Mouse (Mus musculus): ENCODE results near the gene Astn1. TPM values are rescaled to one million over a fixed set of nuclear protein-coding genes. Genes with fewer than 3 reads are reported as not detected.

Gene Astn1
- 0.28 and 0.81 TPM in 2 replicates for polyA plus RNA-seq (2012; rRNA removed)

DNA sequence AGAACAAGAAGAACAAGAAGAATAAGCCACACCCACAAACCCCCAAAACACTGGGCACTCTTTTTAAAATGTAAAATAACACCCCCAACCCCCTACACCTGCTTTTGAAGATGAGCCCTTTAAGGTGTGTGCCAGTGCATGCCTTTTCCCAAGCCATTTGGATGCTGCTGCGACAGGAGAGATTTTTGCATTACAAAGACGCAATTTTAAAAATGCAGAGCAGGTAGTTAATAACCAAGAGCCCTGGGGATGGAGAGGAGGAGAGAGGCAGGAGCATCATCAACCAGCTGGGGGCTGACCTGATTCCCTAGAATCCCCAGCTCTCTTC, at the start of gene Astn1:
Astn1 (plus strand) TSS at position 310 of the 328 bp plus-strand sequence.
- TF ChIP-seq POLR2A (IDR thresholded peaks at IDR 0.05; ENCODE audit: control insufficient read depth, low read depth, low read length), result no peak
- no peak for TF ChIP-seq CTCF (IDR thresholded peaks at IDR 0.05; ENCODE audit: control insufficient read depth, insufficient read depth, insufficient replicate concordance, low read depth, low read length)
- Histone ChIP-seq H3K27me3 (ENCODE audit: control insufficient read depth, insufficient read depth, low read length) (no peaks in the 10 kb centered on the region), H3K36me3 (ENCODE audit: control insufficient read depth, insufficient read depth, low read length) (no peaks in the 10 kb centered on the region), H3K4me1 (ENCODE audit: control insufficient read depth, insufficient read depth, low read length) (peaks cover 3% of the 10 kb centered on the region), H3K4me3 (ENCODE audit: control insufficient read depth, low read depth, low read length) (peak within 1 kb of the TSS; percentile 8), H3K27ac (ENCODE audit: control insufficient read depth, insufficient read depth, low read depth, low read length) (no peak within 1 kb of the TSS)

DNA sequence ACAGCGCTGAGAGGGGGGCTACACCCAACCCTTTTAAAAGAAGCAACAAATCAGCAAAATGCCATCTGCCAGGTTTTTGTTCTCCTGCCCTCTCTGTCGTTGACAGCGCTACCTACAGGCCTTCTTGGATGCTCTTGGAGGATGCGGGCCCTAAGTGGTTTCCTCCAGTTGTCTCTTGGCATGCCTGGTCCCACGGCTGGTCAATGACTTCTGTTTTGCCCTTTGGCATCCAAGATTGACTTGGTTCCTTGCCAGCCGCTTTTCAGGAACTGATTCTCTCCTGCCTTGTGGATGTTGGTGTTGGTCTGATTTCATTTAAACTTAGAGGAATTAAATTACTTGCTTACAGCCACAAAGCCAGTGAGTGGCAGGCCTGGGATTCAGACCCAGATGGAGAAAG, 38.7 kb upstream of the Astn1 start:
- Histone ChIP-seq H3K36me3 (ENCODE audit: control insufficient read depth, insufficient read depth, low read length) (no peaks in the 10 kb centered on the region), H3K27me3 (ENCODE audit: control insufficient read depth, insufficient read depth, low read length) (no peaks in the 10 kb centered on the region), H3K4me1 (ENCODE audit: control insufficient read depth, insufficient read depth, low read length) (no peaks in the 10 kb centered on the region), H3K4me3 (ENCODE audit: control insufficient read depth, low read depth, low read length) (no peak overlapping the region), H3K27ac (ENCODE audit: control insufficient read depth, insufficient read depth, low read depth, low read length) (no peak overlapping the region)
- TF ChIP-seq POLR2A (IDR thresholded peaks at IDR 0.05; ENCODE audit: control insufficient read depth, low read depth, low read length) (no peak), CTCF (IDR thresholded peaks at IDR 0.05; ENCODE audit: control insufficient read depth, insufficient read depth, insufficient replicate concordance, low read depth, low read length) (no peak)

DNA sequence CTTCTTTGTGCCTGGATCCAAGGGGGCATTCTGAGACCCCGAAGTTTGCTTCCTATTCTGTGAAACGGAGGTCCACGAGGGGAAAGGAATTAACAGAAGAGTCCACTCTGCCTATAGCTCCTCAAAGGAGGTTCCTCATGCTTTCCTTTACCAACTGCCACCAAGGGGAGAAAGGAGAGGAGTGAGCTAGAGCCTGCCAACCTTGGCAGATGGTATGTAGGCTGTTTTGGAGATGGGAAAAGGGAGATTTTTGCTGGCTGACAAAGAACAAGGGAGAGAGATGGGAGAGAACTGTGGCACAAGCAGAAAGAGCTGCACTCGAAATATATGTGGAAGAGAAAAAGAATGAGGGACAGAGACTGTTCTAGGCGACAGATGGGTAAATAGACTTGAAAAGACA, 33.9 kb upstream of the Astn1 start:
- TF ChIP-seq POLR2A (IDR thresholded peaks at IDR 0.05; ENCODE audit: control insufficient read depth, low read depth, low read length) (no peak), CTCF (IDR thresholded peaks at IDR 0.05; ENCODE audit: control insufficient read depth, insufficient read depth, insufficient replicate concordance, low read depth, low read length) (no peak)

DNA sequence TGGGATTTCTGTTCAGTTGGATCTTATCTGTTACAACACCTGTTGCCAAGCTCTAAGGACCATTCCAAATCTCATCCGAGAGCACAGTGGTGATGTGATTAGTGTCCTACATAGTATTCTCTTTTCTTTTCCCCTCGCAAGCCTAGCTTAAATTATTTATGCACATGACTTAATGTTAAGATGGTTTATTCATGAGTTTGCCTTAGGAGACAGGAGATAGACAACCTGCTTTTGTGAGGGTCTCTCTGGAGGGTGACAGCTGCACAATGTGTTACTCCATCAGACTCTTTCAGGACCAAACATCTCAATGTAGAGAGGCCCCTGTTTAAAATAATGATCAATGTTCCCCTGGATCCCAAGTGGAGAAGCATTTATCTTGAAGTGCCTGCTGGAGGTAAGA, 33.2 kb upstream of the Astn1 start:
- H3K27me3 ChIP-seq (ENCODE audit: control insufficient read depth, insufficient read depth, low read length), result no peaks in the 10 kb centered on the region
- H3K36me3 ChIP-seq (ENCODE audit: control insufficient read depth, insufficient read depth, low read length), result no peaks in the 10 kb centered on the region
- no peak for TF ChIP-seq POLR2A (IDR thresholded peaks at IDR 0.05; ENCODE audit: control insufficient read depth, low read depth, low read length)
- no peak for TF ChIP-seq CTCF (IDR thresholded peaks at IDR 0.05; ENCODE audit: control insufficient read depth, insufficient read depth, insufficient replicate concordance, low read depth, low read length)

More for the DNA sequence above, 33.9 kb upstream of the Astn1 start:
- Histone ChIP-seq H3K27me3 (ENCODE audit: control insufficient read depth, insufficient read depth, low read length) (no peaks in the 10 kb centered on the region), H3K27ac (ENCODE audit: control insufficient read depth, insufficient read depth, low read depth, low read length) (no peak overlapping the region), H3K4me1 (ENCODE audit: control insufficient read depth, insufficient read depth, low read length) (no peaks in the 10 kb centered on the region), H3K4me3 (ENCODE audit: control insufficient read depth, low read depth, low read length) (no peak overlapping the region), H3K36me3 (ENCODE audit: control insufficient read depth, insufficient read depth, low read length) (no peaks in the 10 kb centered on the region)

DNA sequence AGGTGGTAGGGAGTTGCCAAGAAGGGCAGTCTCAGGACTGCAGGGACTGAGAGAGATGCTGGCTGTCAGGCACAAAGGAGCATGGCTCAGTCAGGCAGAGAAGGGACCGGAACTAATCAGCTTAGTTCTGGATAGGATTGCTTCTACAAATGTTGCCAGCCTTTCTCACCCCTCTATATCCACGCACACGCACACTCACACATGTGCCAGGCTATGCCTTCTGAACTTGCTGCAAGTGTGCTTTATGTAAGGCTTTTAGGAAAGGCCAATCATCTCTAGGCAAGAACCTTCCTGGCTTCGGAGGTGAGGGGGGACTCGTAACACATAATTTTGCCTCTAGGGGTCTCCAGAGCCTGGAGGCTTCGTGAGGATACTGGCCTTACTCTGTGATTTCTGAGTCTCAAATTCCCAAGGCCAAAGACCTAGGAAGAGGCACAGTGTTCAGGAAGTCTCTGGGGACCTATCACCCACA, 18.8 kb upstream of the Astn1 start:
- H3K27ac ChIP-seq (ENCODE audit: control insufficient read depth, insufficient read depth, low read depth, low read length), result no peak overlapping the region
- TF ChIP-seq CTCF (IDR thresholded peaks at IDR 0.05; ENCODE audit: control insufficient read depth, insufficient read depth, insufficient replicate concordance, low read depth, low read length) (no peak), POLR2A (IDR thresholded peaks at IDR 0.05; ENCODE audit: control insufficient read depth, low read depth, low read length) (no peak)

More for the DNA sequence above, 33.2 kb upstream of the Astn1 start:
- Histone ChIP-seq H3K27ac (ENCODE audit: control insufficient read depth, insufficient read depth, low read depth, low read length) (no peak overlapping the region), H3K4me3 (ENCODE audit: control insufficient read depth, low read depth, low read length) (no peak overlapping the region), H3K4me1 (ENCODE audit: control insufficient read depth, insufficient read depth, low read length) (no peaks in the 10 kb centered on the region)

DNA sequence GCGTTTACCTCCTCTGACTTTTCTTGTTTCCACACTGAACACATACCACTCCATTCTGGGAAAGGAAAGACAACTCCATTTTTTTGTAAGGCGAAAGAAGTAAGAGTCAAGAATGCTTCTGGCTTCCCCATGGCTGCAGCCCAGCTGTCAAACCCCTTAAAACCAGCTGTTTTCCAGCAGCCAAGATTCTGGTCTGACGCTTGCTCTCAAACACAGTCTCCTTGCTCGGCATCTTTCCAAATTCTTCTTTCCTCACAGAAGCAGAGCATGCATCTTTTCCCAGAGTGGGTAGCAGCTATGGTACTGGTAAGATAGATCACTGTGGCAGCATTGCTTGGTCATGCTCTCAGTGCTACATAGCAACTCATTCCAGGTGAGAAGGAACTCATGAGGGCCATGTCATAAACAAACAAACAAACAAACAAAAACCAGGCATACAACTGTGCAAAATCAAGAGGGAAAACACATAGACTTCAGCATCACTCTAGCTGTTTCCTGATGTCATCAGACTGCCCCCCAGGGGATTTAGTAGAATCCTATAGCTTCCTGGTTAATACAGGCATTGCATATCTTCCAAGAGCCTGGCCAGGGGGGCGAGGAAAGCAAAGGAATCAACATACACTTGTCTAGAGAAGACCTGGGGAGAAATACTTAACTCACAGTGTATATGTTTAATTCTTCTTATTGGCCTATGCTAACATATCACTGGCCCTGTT, 8.3 kb upstream of the Astn1 start:
- Histone ChIP-seq H3K27ac (ENCODE audit: control insufficient read depth, insufficient read depth, low read depth, low read length) (no peak overlapping the region), H3K4me1 (ENCODE audit: control insufficient read depth, insufficient read depth, low read length) (peaks cover 8% of the 10 kb centered on the region), H3K36me3 (ENCODE audit: control insufficient read depth, insufficient read depth, low read length) (no peaks in the 10 kb centered on the region), H3K27me3 (ENCODE audit: control insufficient read depth, insufficient read depth, low read length) (no peaks in the 10 kb centered on the region), H3K4me3 (ENCODE audit: control insufficient read depth, low read depth, low read length) (no peak overlapping the region)
- TF ChIP-seq POLR2A (IDR thresholded peaks at IDR 0.05; ENCODE audit: control insufficient read depth, low read depth, low read length) (no peak), CTCF (IDR thresholded peaks at IDR 0.05; ENCODE audit: control insufficient read depth, insufficient read depth, insufficient replicate concordance, low read depth, low read length) (no peak)

More for the DNA sequence above, 18.8 kb upstream of the Astn1 start:
- Histone ChIP-seq H3K27me3 (ENCODE audit: control insufficient read depth, insufficient read depth, low read length) (no peaks in the 10 kb centered on the region), H3K4me1 (ENCODE audit: control insufficient read depth, insufficient read depth, low read length) (no peaks in the 10 kb centered on the region), H3K4me3 (ENCODE audit: control insufficient read depth, low read depth, low read length) (no peak overlapping the region), H3K36me3 (ENCODE audit: control insufficient read depth, insufficient read depth, low read length) (no peaks in the 10 kb centered on the region)

DNA sequence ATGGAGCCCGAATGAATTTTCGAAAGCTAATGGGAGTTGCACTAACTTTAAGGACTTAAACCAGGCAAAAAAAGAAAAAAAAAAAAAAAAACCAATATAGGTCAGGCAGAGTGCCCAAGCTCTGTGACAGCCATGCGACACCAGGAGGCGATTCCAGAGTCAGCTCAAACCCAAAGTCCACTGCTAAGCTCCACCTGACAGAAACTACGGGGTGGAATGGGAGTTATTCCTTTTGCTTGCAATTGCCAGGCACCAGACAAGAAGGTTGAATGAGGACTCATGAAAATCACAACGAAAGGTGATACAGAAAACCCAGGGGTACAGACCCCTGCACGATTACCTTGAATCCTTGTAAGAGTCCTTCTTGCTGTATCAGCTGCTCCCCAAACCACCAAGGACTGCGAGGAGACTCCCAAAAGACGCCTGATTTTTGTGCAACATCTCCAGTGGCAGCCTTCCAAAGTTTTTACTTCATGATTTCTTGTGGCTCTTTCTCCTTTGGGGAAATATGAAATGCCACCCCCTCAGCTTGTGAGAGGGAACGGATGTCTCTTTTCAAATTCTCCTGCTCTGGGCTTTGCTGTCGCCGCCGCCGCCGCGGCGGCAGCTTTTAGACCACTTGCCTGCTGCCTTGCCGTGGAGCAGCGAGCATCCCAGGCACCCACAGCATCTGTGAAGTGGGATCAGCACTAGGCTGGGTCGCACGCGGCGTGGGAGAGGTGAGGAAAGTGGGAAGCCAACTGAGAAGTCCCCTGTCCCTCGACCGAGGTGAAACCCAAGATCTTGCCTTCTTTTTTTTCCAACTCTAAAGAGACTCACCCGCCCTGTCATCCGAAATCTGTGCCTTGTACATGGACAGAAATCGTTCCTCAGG, 6.7 kb upstream of the Astn1 start:
- no peaks in the 10 kb centered on the region for H3K36me3 ChIP-seq (ENCODE audit: control insufficient read depth, insufficient read depth, low read length)
- TF ChIP-seq POLR2A (IDR thresholded peaks at IDR 0.05; ENCODE audit: control insufficient read depth, low read depth, low read length) (no peak), CTCF (IDR thresholded peaks at IDR 0.05; ENCODE audit: control insufficient read depth, insufficient read depth, insufficient replicate concordance, low read depth, low read length) (no peak)
- H3K4me1 ChIP-seq (ENCODE audit: control insufficient read depth, insufficient read depth, low read length), result peaks cover 8% of the 10 kb centered on the region
- H3K27ac ChIP-seq (ENCODE audit: control insufficient read depth, insufficient read depth, low read depth, low read length), result no peak overlapping the region
- no peaks in the 10 kb centered on the region for H3K27me3 ChIP-seq (ENCODE audit: control insufficient read depth, insufficient read depth, low read length)
- H3K4me3 ChIP-seq (ENCODE audit: control insufficient read depth, low read depth, low read length), result peak overlapping the region; percentile 64
